Comparison of ENCODE assay signal across 17 mouse cellular contexts in genomic region chr5:111823842-111824241, GRCm38 (mm10).
DNase-seq lines count a peak whose midpoint lies in the region; ATAC-seq and TF ChIP-seq lines count a peak whose summit lies in the region.
"Had no signal": no experiment of that assay in that cellular context is flagged by ENCODE, and none has a peak within 500 bp of the region (broad histone marks: within the 10 kb centered on the region; RNA-seq: fewer than 3 reads in every experiment).

No protein-coding gene starts in this region.

- no peaks in the 10 kb centered on the region for H3K9me3 ChIP-seq in kidney, embryonic 15.5 days (replicated peaks)
- no peaks in the 10 kb centered on the region for H3K9me3 ChIP-seq in midbrain, embryonic 14.5 days (ENCODE audit: control insufficient read depth, low read length)
- H3K9me3 ChIP-seq in midbrain, embryonic 15.5 days = no peaks in the 10 kb centered on the region
- H3K9me3 ChIP-seq: neural tube, embryonic 13.5 days had no signal

- peaks cover 6% of the 10 kb centered on the region; the same call in 1 of the 2 replicates for H3K27me3 ChIP-seq in kidney, embryonic 15.5 days
- H3K27me3 ChIP-seq in kidney, adult 2 months (replicated peaks; ENCODE audit: control insufficient read depth, insufficient read depth, low read length) = no peaks in the 10 kb centered on the region
- H3K27me3 ChIP-seq in midbrain, embryonic 14.5 days (ENCODE audit: control insufficient read depth, insufficient read depth, low read length) = no peaks in the 10 kb centered on the region
- H3K27me3 ChIP-seq in midbrain, embryonic 15.5 days (replicated peaks) = no peaks in the 10 kb centered on the region; the same call in 1 of the 2 replicates

- H3K27ac ChIP-seq in kidney, embryonic 15.5 days = peak overlapping the region; percentile 18; the same call in 1 of the 2 replicates
- H3K27ac ChIP-seq in kidney, adult 2 months (ENCODE audit: insufficient read depth, low read depth, low read length) = no peak overlapping the region
- no peak overlapping the region for H3K27ac ChIP-seq in midbrain, embryonic 14.5 days (replicated peaks; ENCODE audit: low read depth, low read length)
- H3K27ac ChIP-seq in midbrain, embryonic 15.5 days = no peak overlapping the region
- H3K27ac ChIP-seq: layer of hippocampus, adult 2 months; neural tube, embryonic 13.5 days had no signal

- no peak overlapping the region for H3K4me2 ChIP-seq in kidney, embryonic 15.5 days
- no peak overlapping the region for H3K4me2 ChIP-seq in midbrain, embryonic 14.5 days (ENCODE audit: low read length)
- no peak overlapping the region for H3K4me2 ChIP-seq in midbrain, embryonic 15.5 days
- H3K4me2 ChIP-seq: neural tube, embryonic 13.5 days had no signal

- no peak for ATAC-seq in kidney, embryonic 15.5 days (replicated peaks; ENCODE audit: low FRiP score)
- no peak for ATAC-seq in midbrain, embryonic 14.5 days (ENCODE audit: low FRiP score, low TSS enrichment)
- no peak for ATAC-seq in midbrain, embryonic 15.5 days (replicated peaks)
- ATAC-seq in frontal cortex, adult (ENCODE audit: low TSS enrichment) = no peak
- ATAC-seq: hindbrain, embryonic 16.5 days had no signal

- no peak overlapping the region for H3K4me3 ChIP-seq in kidney, embryonic 15.5 days (replicated peaks)
- H3K4me3 ChIP-seq in kidney, adult 2 months (ENCODE audit: insufficient read depth, low read depth, low read length) = no peak overlapping the region
- no peak overlapping the region for H3K4me3 ChIP-seq in midbrain, embryonic 14.5 days (replicated peaks; ENCODE audit: low read depth, low read length)
- no peak overlapping the region for H3K4me3 ChIP-seq in midbrain, embryonic 15.5 days
- H3K4me3 ChIP-seq: erythroblast, embryonic 14.5 days; layer of hippocampus, adult 2 months; neural tube, embryonic 13.5 days had no signal

- H3K36me3 ChIP-seq in kidney, embryonic 15.5 days = no peaks in the 10 kb centered on the region
- H3K36me3 ChIP-seq in kidney, adult 2 months (ENCODE audit: control insufficient read depth, insufficient read depth, low read length) = no peaks in the 10 kb centered on the region
- no peaks in the 10 kb centered on the region for H3K36me3 ChIP-seq in midbrain, embryonic 14.5 days (ENCODE audit: control insufficient read depth, insufficient read depth, low read length)
- no peaks in the 10 kb centered on the region for H3K36me3 ChIP-seq in midbrain, embryonic 15.5 days (replicated peaks)
- H3K36me3 ChIP-seq: G1E; neural tube, embryonic 13.5 days had no signal

- WGBS in kidney, embryonic 15.5 days = 43% methylated on average over 5 of the region's 5 CpGs
- WGBS in kidney, adult 2 months = 57% methylated on average over 5 of the region's 5 CpGs
- WGBS in midbrain, embryonic 14.5 days = 15% methylated on average over 5 of the region's 5 CpGs
- WGBS in midbrain, embryonic 15.5 days = 15% methylated on average over 5 of the region's 5 CpGs

- no peak for TF ChIP-seq POLR2A in kidney, adult 2 months (IDR thresholded peaks at IDR 0.05; ENCODE audit: low read depth, low read length)

- TF ChIP-seq CTCF in kidney, adult 2 months (conservative IDR thresholded peaks at IDR 0.05; ENCODE audit: insufficient read depth, insufficient read length, low read depth, low read length) = no peak

- peaks cover 15% of the 10 kb centered on the region for H3K4me1 ChIP-seq in kidney, embryonic 15.5 days
- no peaks in the 10 kb centered on the region for H3K4me1 ChIP-seq in kidney, adult 2 months (ENCODE audit: control insufficient read depth, insufficient read depth, low read length)
- H3K4me1 ChIP-seq in midbrain, embryonic 14.5 days (ENCODE audit: control insufficient read depth, insufficient read depth, low read length) = 0 out of 2 replicates have a peak, but pooled peaks cover 6% of the 10 kb centered on the region
- H3K4me1 ChIP-seq in midbrain, embryonic 15.5 days = peaks cover 7% of the 10 kb centered on the region
- H3K4me1 ChIP-seq: neural tube, embryonic 13.5 days had no signal

- no peak for DNase-seq in kidney, adult 2 months
- peak; percentile 37 for DNase-seq in midbrain, embryonic 14.5 days
- DNase-seq in retina, adult 2 months (ENCODE audit: low read depth, low spot score) = peak; percentile 11
- no peak for DNase-seq in adrenal gland, adult 18-20 months (ENCODE audit: low spot score in 2 of 2)
- DNase-seq: adrenal gland, postnatal 10 days; cerebellum, adult 8-10 months; embryo, embryonic 11 days; gastrocnemius, postnatal 14 days; liver had no signal

- H3K9ac ChIP-seq in kidney, embryonic 15.5 days = no peak overlapping the region
- no peak overlapping the region for H3K9ac ChIP-seq in midbrain, embryonic 14.5 days (replicated peaks; ENCODE audit: low read length)
- no peak overlapping the region for H3K9ac ChIP-seq in midbrain, embryonic 15.5 days
- H3K9ac ChIP-seq: neural tube, embryonic 13.5 days had no signal

Comparison
In these comparisons a context has a peak if more than half of its experiments do, and no peak if none do; other contexts are left out.
1. DNase-seq: peak in midbrain, embryonic 14.5 days (single experiment) and retina, adult 2 months (single experiment); none in kidney, adult 2 months (single experiment) and adrenal gland, adult 18-20 months (0 of 2).